Mouse (Mus musculus): ENCODE data around the gene Pwwp2b.

Pwwp2b gene

DNA sequence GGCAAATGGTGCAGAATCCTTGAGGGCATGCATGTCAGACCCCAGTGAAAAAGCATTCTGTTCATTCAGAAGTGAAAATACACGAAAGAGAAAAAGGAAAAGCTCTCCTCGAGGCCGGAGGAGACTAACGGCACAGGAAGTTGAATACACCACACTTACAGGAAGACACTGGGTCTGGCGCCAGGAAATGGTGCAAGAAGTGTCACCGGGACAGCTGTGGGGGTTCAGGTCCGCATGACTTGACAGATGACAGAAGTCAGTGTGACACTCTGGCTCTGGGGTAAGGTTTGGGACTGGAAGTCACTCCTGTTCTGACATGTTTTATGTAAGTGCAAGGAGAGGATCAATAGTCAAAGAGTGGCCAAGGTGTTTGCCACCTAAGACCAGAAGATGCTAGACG is 23.6 kb upstream of the Pwwp2b start:
- no peak for DNase-seq

DNA sequence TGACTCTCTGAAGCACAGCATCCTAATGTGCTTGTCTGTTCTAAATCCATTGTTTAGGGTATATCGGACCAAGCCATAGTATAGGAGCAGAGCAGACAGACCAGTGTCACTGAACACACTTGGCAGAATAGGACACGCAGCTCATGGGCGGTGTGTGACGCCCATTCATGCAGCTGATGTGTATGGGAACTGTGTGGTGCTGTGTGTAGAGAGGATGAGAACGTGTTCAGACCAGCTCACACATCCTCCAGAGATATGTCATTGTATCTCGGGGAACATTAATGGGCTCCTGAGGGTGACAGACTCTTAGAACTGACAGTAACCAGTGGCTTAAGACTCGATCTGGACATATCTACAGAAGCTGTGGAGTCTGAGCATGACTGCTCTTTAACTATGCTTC is 21.9 kb upstream of the Pwwp2b start:
- no peak for DNase-seq

DNA sequence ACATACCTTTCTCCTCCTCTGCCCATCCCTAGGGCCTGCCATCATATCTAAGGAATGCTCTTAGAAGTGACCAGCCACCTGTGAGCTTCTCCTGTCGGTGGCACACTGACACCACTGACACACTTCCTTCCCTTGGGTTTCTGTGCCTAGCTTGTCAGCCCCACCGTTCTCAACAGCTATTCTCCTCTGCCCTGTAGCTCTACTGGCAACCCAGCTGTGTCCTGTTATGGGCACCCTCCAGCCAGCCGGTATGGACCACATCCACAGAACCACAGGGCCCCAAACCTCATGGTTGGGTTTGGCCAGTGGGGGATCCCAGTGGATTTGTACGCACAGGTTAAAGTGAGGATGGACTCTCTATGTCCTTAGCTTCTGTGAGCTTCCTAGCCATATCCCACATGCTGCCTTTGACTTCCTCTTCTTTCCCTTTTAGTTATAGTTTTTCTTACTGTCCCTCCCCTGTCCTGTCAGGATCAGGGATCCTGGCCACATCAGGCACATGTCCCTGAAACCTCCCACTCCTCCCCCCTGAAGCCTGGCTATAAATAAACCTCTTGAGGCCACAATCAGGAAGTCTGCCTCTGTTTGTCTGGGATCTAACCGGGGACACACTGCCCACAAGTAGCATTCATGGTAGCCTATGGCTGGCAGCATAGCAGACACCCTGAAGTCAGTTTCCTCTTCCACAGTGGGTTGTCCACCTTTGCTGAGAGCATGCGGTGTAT is 19.7 kb upstream of the Pwwp2b start:
- no peak for DNase-seq

DNA sequence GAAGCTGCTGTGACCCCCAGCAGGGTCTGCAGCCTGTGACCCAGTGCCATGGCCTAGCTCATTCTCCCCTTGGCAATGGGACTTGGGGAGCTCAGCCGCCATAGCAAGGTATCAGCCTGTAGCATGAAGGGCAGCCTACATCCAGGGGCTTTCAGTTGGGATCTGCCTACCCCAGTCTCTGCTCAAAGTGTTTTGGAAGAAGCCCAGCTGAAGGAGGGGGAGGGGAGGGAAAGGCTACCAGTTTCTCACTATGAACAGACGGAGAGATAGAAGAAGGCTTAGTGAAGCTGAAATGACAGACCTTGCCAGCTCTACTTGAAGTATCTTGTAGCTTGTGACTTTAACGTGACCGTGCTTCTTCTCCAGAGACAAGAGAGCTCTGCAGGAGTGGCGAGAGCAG is 18.4 kb upstream of the Pwwp2b start:
- DNase-seq, result no peak

DNA sequence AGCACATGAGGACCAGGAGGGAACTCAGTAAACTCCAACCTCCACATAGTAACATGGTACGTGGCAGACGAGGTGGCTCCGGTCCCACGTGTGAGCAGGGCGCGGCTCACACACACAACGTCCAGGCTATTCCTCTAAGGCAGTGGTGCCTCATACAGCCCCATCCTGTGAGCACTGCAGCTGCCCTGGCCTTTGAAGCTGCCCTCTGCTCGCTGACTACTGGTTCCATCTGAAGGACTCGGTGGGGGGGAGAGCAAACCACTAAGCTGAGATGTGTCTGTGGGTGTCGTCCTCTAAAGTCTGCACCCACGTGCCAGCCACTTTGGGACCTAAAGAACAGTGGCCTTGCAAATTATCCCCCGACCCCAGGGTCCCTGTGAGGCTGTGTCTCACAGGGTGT is 18.0 kb upstream of the Pwwp2b start:
- DNase-seq, result no peak

DNA sequence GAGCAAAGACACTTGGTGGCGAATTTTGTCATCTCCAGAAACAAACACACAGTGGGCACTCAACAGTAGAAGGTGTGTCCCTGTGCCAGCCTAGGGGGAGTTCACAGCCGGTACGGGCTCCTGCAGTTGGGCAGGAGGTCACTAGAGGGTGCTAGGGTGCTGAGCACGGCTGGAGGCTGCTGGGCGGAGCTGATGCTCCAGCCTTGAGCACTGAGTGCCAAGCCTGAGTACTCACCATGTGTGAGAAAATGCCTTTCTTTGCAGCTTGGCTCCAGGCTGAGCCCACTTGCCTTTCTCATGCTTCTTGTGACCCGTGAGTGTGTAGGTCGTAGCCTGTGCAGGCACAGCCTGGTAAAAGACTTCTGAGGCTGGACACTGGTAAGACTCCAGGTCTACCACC is 14.6 kb upstream of the Pwwp2b start:
- peak; percentile 92 to 95 for DNase-seq

DNA sequence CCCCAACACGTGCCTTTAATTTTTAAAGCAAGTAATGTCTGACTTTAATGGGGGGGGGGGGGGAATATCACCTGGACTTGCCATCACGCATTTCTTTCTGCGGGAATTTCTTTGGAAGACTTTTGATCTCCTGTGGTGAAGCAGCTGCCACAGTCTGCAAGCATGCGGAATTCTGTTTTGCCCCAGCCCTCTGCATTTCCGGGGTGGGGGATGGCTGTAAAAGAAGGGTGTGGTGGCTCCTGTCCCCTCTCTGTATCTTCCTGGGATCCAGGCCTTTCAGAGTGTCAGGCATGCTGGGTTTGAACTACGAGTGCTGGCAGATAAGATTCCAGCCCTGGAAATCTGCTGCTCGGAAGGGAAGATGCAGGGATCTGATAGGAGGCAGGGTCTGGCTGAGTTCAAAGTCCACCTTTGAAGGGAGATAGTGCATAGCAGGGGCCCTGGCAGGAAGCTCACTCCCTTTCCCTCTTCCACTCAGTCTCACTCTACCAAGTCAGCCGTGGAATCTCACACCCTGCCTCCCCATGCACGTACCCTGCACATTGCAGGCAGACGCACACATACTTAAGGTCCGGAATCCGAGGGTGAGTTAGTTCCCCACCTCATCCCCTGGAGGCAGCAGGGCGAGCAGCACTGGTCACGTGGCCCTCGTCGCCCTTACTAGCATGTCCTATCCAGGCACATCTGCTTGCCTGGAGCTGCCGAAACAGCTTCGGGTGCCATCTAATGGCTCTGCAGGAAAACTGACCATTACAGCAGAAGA is 13.7 kb upstream of the Pwwp2b start:
- peak; percentile 28 to 42 for DNase-seq

DNA sequence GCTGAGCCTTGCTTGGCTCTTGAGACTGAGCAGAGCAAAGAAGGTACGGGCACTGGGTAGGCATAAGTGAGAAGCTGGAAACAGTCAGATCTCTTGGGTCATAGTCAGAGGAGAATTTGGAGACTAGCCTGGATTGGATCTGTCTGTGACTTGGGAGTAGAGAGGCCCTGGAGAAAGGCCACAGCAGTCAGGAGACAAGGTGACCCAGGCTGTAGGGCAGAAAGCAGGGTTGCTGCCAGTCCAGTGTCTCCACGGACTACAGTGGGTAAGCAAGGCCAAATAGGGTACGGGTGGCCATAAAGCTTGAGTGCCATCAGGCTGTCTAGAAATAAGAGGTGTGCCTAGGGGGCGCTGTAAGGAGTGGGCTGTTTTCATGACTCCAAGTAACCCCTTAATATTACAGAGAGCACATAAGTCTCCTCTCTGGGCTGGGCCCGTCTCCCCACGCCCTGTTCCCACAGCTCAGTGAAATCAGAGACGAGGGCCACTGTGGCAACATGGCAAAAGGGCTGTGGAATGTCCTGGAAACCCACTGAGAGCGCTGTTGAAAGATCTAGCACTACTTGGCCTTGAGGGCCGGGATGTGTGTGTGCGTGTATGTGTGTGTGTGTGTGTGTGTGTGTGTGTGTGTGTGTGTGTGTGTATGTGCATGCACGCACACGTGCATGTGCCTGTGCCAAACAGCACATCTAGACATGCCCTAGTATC is 12.5 kb upstream of the Pwwp2b start:
- no peak for DNase-seq

DNA sequence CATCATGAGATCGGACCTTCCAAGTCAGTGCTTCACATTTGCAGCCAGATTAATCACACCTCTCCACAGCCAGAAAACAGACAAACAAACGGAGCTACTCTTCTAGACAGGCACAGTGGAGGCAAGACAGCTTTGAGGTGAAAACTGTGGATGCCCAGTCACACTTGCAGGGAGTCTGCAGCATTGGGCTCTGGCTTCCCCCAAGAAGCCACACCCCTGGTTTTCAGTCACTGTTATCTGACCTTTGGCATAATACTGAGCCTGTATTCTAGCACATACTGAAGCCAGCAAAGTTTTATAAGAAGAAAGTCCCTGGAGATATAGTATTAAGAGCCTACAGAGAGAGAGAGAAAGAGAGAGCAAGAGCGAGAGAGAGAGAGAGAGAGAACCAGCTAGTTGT is 8.8 kb upstream of the Pwwp2b start:
- no peak for DNase-seq

DNA sequence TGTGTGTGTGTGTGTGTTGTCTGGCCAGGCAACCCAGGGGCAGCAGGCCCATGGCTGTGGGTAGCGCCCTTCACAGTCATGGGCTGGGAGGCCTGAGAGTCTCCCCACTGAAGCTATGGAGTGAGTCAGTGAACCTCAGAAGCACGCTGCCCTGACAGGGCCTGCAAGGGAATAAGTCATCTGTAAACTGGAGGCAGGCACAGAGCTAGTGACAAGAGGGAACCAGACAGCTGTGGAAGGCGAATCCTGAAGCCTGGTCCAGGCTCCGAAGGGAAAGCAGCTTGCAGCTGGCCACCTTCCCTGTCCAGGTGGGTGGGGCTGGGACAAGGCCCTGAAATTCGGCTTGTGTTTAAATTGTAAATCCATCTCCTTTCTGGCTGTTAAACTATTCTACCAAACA is 2.2 kb upstream of the Pwwp2b start:
- no peak for DNase-seq

DNA sequence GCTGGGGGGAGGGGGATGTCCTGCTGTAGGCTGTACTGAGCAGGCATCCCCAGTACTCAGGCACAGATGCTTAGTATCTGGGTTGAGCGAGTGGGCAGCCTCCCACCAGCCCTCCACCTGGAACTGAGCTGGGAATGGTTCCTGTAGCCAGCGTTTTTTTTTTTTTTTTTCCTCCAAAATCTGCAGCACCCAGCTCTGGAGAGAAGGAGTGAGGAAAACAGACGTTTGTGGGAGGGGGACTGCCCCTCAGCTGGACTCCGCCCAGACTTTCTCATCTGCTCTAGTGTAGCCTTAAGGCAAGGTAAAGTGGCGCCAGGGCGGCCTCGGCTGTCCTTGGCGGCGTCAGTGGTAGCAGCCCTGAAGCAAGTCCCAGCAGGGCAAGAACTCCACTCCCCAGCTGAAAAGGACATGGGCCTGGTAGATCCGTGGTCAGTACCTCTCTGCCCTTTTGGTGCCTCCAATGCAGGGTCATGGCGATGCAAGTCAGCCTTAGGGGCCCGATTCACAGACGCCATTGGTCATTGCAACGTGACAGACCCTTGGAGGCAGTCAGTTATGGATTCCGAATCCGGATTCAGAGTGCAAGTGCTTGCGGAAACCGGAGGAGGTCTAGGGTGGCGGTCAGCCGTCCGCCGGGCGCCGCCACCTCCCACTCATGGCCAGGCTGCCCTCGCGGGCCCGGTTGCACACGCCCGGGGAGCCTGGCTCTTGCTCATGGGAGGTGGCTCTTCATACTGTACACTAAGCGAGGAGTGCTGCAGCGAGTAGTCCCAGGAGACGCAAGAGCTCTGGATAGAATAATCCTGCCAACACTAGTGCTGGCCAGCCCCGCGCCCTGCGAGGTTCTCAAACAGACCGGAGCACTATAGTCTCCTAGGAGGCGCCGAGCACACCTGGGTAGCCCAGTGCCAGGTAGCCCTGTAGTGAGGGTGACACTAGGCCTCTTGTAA is 1.1 kb upstream of the Pwwp2b start:
- peak in 1 of 2 experiments; percentile 63 for DNase-seq

DNA sequence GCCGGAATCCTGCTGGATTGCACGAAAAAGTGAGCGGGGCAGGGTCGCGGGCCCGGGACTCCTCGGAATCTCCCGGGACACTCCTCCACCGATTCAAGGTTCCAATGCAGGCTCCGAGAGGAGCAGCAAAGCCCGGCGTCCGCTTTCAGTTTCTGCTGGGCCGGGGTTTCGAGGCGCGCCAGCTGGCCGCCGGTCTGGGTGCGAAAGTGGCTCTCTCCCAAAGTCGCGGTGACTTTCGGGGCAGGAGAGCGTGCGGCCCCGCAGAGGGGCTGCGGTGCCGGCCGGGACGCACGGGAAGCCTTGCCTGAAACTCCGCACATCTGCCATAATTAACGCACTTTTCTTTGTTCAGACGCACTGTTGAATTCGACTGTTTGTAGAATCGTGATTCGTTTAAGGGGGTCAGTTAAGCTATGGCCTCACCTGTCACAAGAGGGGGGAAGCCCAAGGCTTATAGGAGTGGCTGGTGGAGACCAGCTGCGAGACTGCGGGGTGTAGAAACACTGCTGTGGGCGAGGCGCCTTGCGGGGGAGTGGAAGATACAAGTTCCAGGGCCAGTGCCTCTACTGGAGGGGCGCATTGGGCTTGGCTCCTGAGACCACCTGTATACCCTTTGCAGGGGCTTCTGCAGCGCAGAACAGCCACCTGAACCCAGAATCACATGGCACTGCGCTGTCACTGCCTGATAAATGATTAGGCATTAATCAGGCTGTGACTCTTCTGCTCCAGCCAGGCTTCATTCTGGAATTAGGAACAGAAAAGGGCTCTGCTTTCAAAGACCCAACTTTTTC is 528 bp downstream of the Pwwp2b start:
- peak in 1 of 2 experiments; percentile 29 for DNase-seq

DNA sequence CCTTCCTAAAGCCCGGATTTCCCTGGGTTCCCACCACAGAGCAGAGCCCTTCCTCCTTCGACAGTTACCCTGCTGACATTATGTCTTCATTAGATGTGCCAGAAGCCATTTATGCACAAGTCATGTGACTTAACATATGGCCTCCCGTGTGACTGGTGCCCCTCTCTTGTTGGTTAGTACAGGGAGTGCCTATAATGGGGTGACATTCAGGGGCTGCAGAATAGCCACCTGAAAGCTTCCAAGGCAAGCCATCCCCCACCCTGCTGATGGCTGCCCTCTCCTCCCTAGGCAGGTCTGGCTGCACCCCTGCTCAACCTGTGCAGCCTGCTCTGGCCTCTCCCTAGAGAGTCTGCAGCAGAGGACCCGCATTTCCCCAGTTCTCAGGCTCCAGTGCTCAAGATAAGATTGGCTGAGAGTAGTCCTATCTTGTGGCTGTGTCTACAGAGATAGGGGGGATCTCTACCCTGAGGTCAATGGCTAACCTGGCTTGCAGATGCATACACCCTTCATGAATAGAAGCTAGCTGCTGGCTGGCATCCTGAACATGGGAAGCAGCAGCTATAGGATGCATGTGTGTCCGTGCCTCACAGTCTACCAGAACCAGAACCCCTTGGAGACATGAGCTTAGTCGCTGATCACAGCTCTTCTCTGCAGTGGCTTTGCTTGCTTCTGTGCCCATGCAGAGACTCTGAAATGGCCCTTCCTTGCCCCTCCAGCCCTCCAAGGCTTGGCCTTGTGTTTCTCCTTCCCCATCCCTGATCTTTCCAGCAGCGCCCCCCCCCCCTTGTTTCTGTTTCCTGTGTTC is 1.3 kb downstream of the Pwwp2b start:
- peak in 1 of 2 experiments; percentile 29 for DNase-seq

DNA sequence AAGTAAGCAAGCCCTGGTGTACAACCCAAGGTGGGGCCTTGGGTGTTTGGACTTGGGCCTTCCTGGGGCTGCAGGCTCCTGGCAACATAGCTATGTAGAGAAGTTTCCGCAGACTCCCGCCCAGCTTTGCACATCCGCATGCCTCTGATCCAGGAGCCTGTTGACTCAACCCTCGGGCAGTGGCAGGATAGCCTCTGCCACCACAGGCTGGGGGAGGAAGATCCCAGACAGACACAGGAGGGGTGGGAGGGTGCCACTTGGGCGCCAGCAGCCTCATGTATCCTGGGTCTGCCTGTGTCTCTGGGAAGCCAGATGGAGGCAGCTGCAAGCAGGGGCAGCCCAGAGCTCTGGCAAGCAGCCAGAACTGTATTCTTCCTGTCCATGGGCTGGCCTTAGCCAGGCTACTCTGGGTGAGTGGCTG is 3.6 kb downstream of the Pwwp2b start:
- peak; percentile 25 to 37 for DNase-seq

DNA sequence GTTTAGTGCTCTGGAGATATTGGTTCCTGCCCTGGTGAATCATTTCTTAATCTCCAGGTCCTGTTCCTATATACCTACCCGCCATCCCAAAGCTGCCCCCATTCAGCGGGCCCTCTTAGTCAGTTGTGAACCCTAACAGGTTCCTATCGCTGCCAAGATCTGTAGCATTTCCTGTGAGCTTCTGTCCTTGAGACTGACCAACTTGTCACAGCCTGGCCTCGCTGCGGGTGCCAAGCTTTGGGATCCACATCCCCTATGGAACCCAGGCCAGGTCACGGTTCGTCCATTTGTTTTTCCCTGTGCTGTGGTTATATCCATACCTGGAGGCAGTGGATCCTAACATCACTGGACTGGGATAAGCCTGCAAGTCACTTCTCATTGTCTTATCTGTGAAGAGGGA is 4.3 kb downstream of the Pwwp2b start:
- no peak for DNase-seq

DNA sequence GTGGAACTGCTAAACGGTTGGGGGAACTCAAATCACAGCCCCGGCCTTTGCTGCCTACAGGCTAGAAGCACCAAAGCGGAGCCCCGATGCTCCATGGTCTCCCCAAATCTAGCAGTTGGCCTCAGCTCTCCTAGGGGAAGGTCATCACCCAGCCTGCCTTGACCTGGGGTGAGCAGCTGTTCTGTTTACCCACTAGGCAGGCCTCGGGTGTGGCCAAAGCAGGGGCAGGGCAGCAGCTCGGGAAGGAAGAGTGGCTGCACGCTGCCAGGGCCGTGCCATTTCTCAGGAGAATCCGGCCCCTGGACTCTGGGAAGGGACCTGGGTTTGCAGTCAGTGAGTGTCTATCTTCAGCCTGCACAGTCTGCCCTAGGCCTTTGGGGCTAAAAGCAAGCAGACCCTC is 4.7 kb downstream of the Pwwp2b start:
- DNase-seq, result no peak

DNA sequence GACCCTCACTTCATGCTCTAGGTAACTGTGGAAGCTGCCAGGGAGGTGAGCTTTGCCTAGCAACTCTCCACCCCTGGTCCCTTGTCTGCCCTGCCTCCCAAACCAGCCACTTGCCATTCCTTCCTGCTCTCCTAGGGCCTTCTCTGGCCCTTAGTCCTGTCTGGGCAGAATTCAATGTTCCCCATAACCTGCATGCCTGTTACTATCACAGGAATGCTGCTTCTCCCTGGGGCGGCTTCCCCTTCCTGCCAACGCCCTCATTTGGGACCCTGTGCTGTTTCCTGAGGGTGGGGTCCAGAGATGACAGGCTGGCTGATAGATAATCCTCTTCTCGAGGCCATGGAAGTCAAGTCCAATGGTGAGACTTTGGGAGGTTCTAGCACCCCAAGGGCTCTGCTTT is 5.2 kb downstream of the Pwwp2b start:
- no peak for DNase-seq

DNA sequence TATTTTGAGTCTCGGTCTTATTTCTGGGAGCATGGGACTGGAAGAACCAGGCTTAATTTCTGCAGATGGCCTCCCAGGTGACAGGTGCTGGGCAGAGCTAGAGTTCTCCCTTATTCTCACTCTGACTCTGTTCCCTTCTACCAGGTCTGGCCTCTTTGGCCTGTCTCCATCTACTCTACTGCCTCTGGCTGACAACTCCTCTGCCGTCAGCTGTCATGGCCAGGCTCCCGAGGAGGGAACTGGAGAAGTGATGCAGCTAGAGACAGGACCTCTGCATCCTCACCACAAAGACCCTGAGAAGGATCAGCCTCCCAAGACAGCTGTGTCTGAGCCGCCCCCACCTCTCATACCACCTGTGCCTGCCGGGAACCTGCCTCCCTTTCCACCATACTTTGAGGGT is 6.3 kb downstream of the Pwwp2b start:
- no peak for DNase-seq

DNA sequence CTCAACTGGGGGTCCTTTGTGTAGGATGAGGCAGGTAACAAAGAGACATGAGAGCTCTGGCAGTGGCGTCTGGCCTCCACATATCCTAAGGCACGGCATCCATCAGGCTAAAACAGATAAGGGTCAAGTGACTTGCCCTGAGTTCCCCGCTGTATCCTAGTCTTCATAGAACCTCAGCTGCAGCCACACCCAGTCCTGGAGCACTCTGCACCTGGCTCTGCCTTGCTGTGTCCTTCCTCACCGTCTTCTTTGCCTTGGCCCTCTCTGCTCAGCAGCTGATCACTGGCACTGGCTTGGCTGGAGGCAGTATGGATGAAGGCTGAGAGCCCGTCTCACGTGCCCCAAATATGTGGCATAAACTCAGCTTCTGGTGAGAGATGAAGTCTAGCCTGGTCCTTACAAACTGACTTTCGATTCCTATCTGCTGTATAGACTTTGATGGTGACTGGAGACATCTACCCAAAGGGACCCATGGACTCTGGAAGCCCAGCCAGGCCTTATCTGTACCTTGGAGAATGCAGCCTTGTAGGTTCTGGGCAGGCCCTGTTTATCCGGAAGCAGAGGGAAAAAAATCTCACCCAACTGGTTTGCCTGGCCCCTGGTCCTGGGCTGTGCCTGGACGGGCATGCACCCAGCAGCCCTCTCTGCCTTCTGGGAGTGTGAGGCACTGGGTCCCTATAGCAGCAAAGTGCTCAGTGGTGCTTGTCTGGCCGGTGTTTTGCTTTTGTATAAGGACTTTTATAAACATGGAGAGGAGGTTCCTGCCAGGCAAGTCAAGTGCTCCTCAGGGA is 9.7 kb downstream of the Pwwp2b start:
- DNase-seq, result no peak

DNA sequence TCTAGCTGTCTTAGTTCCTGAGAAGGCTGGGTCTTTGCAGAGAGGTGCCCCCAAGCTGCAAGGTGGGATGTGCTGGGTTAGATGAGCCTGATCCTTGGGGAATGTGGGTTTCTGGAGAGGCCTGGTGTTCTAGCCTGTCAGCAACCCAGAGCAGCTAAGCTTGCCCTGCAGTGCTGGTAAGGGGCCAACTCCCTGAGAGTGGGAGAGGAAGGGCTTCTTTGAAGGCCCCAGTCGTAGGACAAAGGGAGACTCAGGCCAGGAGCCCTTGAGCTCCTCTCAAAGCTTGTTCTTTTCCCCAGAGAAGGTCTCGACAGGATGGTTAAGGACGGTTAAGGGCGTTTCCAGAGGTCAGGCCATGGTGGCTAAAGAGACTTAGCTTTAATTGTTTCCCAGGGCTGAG is 16.1 kb downstream of the Pwwp2b start:
- no peak for DNase-seq

All from cerebellum, postnatal 25 days (tissue).